Mouse (Mus musculus) lung, adult 2 months (tissue): ENCODE data around the gene Cpt1c.

Experiments
- CTCF ChIP-seq: fragments of 200-500 bp; IDR thresholded peaks from 2 replicates; pipeline ENCODE4 v1.5.1; 2011; ENCODE audit warnings: mild to moderate bottlenecking, low read length, control low read depth; ENCODE audit not compliant: insufficient read depth
- POLR2A ChIP-seq: fragments of 200-500 bp; IDR thresholded peaks from 2 replicates; pipeline ENCODE4 v1.6.1; 2011; ENCODE audit warnings: low read depth, mild to moderate bottlenecking, control low read depth, low read length, borderline replicate concordance; ENCODE audit errors: extremely low read depth

GRCm38 (mm10) chr7:45019031-45019571 is 44.5 kb upstream of the Cpt1c start:
- TF ChIP-seq CTCF: no peak
- TF ChIP-seq POLR2A: peak; percentile 76; the same call in 1 of the 2 replicates
